17 mouse cellular contexts compared by ENCODE assay signal in genomic region chr3:37908456-37908855, GRCm38 (mm10).
DNase-seq lines count a peak whose midpoint lies in the region; ATAC-seq and TF ChIP-seq lines count a peak whose summit lies in the region.
"Had no signal": no experiment of that assay in that cellular context is flagged by ENCODE, and none has a peak within 500 bp of the region (broad histone marks: within the 10 kb centered on the region; RNA-seq: fewer than 3 reads in every experiment).

No protein-coding gene starts in this region.

- peak; percentile 41 for DNase-seq in intestine, embryonic 14.5 days (ENCODE audit: low spot score)
- DNase-seq in Patski (ENCODE audit: low read depth, low spot score), result peak; percentile 65
- peak; percentile 42 for DNase-seq in kidney, postnatal 10 days
- DNase-seq in cerebellum, adult 2 months, result no peak
- DNase-seq in layer of hippocampus, adult 11-12 months (ENCODE audit: low spot score), result no peak
- DNase-seq: cerebellum, postnatal 25 days; lung, adult 18-20 months had no signal

- CTCF ChIA-PET in Patski (lab: Charles Lee), result interaction anchor here (0.9 to 1.0 kb wide), 2 partner anchors 15 to 26 kb away, joined by 3 read pairs; no protein-coding TSS in a partner anchor

- H3K4me1 ChIP-seq in intestine, embryonic 14.5 days (replicated peaks; ENCODE audit: control insufficient read depth, insufficient read depth, low read length), result peaks cover 20% of the 10 kb centered on the region
- no peaks in the 10 kb centered on the region for H3K4me1 ChIP-seq in intestine, postnatal 0 days (replicated peaks; ENCODE audit: control insufficient read depth, insufficient read depth, low read length)
- H3K4me1 ChIP-seq in embryonic facial prominence, embryonic 15.5 days, result peaks cover 12% of the 10 kb centered on the region
- no peaks in the 10 kb centered on the region for H3K4me1 ChIP-seq in cerebellum, adult 2 months (ENCODE audit: control insufficient read depth, insufficient read depth, low read length)

- TF ChIP-seq CTCF in intestine, postnatal 0 days (IDR thresholded peaks at IDR 0.05; ENCODE audit: low read depth), result no peak
- no peak for TF ChIP-seq CTCF in Patski (IDR thresholded peaks at IDR 0.05)
- no peak for TF ChIP-seq CTCF in cerebellum, adult 2 months (IDR thresholded peaks at IDR 0.05; ENCODE audit: borderline replicate concordance, insufficient read depth, low read depth, low read length)

- H3K4me2 ChIP-seq in intestine, embryonic 14.5 days (ENCODE audit: low read length), result no peak overlapping the region
- H3K4me2 ChIP-seq in intestine, postnatal 0 days (replicated peaks; ENCODE audit: low read depth), result no peak overlapping the region
- no peak overlapping the region for H3K4me2 ChIP-seq in embryonic facial prominence, embryonic 15.5 days (replicated peaks)
- H3K4me2 ChIP-seq: forebrain, embryonic 12.5 days; limb, embryonic 12.5 days; neural tube, embryonic 15.5 days had no signal

- H3K36me3 ChIP-seq in intestine, embryonic 14.5 days (ENCODE audit: control insufficient read depth, insufficient read depth, low read length), result no peaks in the 10 kb centered on the region
- H3K36me3 ChIP-seq in intestine, postnatal 0 days (ENCODE audit: control insufficient read depth, insufficient read depth), result no peaks in the 10 kb centered on the region
- H3K36me3 ChIP-seq in embryonic facial prominence, embryonic 15.5 days, result no peaks in the 10 kb centered on the region
- H3K36me3 ChIP-seq: embryonic facial prominence, embryonic 12.5 days; forebrain, embryonic 12.5 days; limb, embryonic 12.5 days; neural tube, embryonic 15.5 days had no signal

- H3K4me3 ChIP-seq in intestine, embryonic 14.5 days (ENCODE audit: low read depth, low read length), result no peak overlapping the region
- no peak overlapping the region for H3K4me3 ChIP-seq in intestine, postnatal 0 days (ENCODE audit: low read depth, low read length)
- no peak overlapping the region for H3K4me3 ChIP-seq in embryonic facial prominence, embryonic 15.5 days (replicated peaks)
- H3K4me3 ChIP-seq in cerebellum, adult 2 months (replicated peaks; ENCODE audit: insufficient read depth, low read depth, low read length), result no peak overlapping the region
- H3K4me3 ChIP-seq: embryonic facial prominence, embryonic 12.5 days; forebrain, embryonic 12.5 days; left cerebral cortex, adult 2 months; limb, embryonic 12.5 days; megakaryocyte, embryonic 14.5 days; neural tube, embryonic 15.5 days had no signal

- H3K27me3 ChIP-seq in intestine, embryonic 14.5 days (replicated peaks; ENCODE audit: control insufficient read depth, insufficient read depth, low read length), result no peaks in the 10 kb centered on the region
- no peaks in the 10 kb centered on the region for H3K27me3 ChIP-seq in intestine, postnatal 0 days (replicated peaks; ENCODE audit: control insufficient read depth, insufficient read depth, low read length)
- no peaks in the 10 kb centered on the region for H3K27me3 ChIP-seq in Patski
- H3K27me3 ChIP-seq in embryonic facial prominence, embryonic 15.5 days, result no peaks in the 10 kb centered on the region
- no peaks in the 10 kb centered on the region for H3K27me3 ChIP-seq in cerebellum, adult 2 months (ENCODE audit: control insufficient read depth, insufficient read depth, low read length)
- H3K27me3 ChIP-seq: embryonic facial prominence, embryonic 12.5 days; forebrain, embryonic 12.5 days; limb, embryonic 12.5 days had no signal

- no peak overlapping the region for H3K9ac ChIP-seq in intestine, embryonic 14.5 days (ENCODE audit: low read length)
- H3K9ac ChIP-seq in intestine, postnatal 0 days (ENCODE audit: low read depth, low read length), result no peak overlapping the region
- H3K9ac ChIP-seq in embryonic facial prominence, embryonic 15.5 days, result no peak overlapping the region
- H3K9ac ChIP-seq: embryonic facial prominence, embryonic 12.5 days; forebrain, embryonic 12.5 days; limb, embryonic 12.5 days; neural tube, embryonic 15.5 days had no signal

- WGBS in intestine, embryonic 14.5 days, result 62% methylated on average over 6 of the region's 6 CpGs
- 77% methylated on average over 6 of the region's 6 CpGs for WGBS in intestine, postnatal 0 days
- 54% methylated on average over 6 of the region's 6 CpGs for WGBS in embryonic facial prominence, embryonic 15.5 days
- WGBS in cerebellum, adult 2 months, result 47% methylated on average over 6 of the region's 6 CpGs

- H3K27ac ChIP-seq in intestine, embryonic 14.5 days (ENCODE audit: low read depth), result no peak overlapping the region
- no peak overlapping the region for H3K27ac ChIP-seq in intestine, postnatal 0 days (ENCODE audit: low read depth, low read length)
- peak overlapping the region; percentile 17; the same call in 1 of the 2 replicates for H3K27ac ChIP-seq in embryonic facial prominence, embryonic 15.5 days (replicated peaks)
- H3K27ac ChIP-seq in cerebellum, adult 2 months (ENCODE audit: insufficient read depth, low read length), result no peak overlapping the region
- H3K27ac ChIP-seq: embryonic facial prominence, embryonic 12.5 days; forebrain, embryonic 12.5 days; left cerebral cortex, adult 2 months; neural tube, embryonic 15.5 days had no signal

- POLR2A ChIA-PET in Patski (lab: Charles Lee), result interaction anchor here (1.7 kb wide), 1 partner anchor 259 kb away, joined by 5 read pairs; no protein-coding TSS in a partner anchor

- no peak for TF ChIP-seq POLR2A in cerebellum, adult 2 months (IDR thresholded peaks at IDR 0.05; ENCODE audit: borderline replicate concordance, insufficient read depth, low read length)

- no peak for ATAC-seq in intestine, embryonic 14.5 days (replicated peaks; ENCODE audit: low FRiP score, low TSS enrichment, low read depth)
- ATAC-seq in intestine, postnatal 0 days, result no peak
- peak; percentile 24 for ATAC-seq in Patski
- ATAC-seq in embryonic facial prominence, embryonic 15.5 days (ENCODE audit: insufficient number of reproducible peaks, low FRiP score, low TSS enrichment, low read depth), result no peak
- ATAC-seq: CD4-positive, CD25-positive, alpha-beta regulatory T cell, adult 4 months; hindbrain, embryonic 16.5 days had no signal

- no peaks in the 10 kb centered on the region for H3K9me3 ChIP-seq in intestine, embryonic 14.5 days (ENCODE audit: control insufficient read depth, low read length)
- no peaks in the 10 kb centered on the region for H3K9me3 ChIP-seq in intestine, postnatal 0 days (ENCODE audit: control insufficient read depth)
- H3K9me3 ChIP-seq in embryonic facial prominence, embryonic 15.5 days (replicated peaks), result no peaks in the 10 kb centered on the region
- H3K9me3 ChIP-seq: embryonic facial prominence, embryonic 12.5 days; forebrain, embryonic 12.5 days; limb, embryonic 12.5 days; neural tube, embryonic 15.5 days had no signal

- in situ Hi-C loops in Patski (cut with MboI; ENCODE audit: low pct_unique_long_range_greater_than_20kb), result no loop called here

Comparison
In these comparisons a context has a peak if more than half of its experiments do, and no peak if none do; other contexts are left out.
1. DNase-seq: peak in intestine, embryonic 14.5 days (single experiment), Patski (single experiment) and kidney, postnatal 10 days (single experiment); none in cerebellum, adult 2 months (0 of 2) and layer of hippocampus, adult 11-12 months (single experiment).